ENCODE assay signal across 8 mouse cellular contexts in the genomic region with DNA sequence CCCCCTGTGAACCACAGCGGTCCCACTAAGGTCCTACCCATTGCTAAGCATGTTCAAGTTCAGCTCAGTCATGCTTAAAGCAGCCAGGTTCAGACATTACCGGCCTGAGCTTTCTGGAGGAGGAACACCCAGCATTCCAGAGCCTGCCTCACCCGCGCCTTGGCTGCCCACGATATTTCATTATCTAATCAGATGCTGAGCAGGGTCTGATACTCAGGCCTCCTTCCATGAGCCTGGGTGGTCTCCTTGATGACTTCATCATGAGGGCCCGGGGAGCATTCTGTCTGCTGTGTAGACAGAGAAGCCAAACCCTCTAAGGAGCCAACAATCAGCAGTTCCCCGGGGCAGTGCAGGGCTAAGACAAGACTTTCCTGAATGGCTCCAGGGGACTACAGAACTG.
A peak's percentile ranks its signal among the peaks of the same experiment; 100 is the strongest.
DNase-seq lines count a peak whose midpoint lies in the region; ATAC-seq and TF ChIP-seq lines count a peak whose summit lies in the region.

No protein-coding gene starts in this region.

- H3K27ac ChIP-seq in hindbrain, embryonic 10.5 days, result peak overlapping the region; percentile 31; the same call in 1 of the 2 replicates
- no peak overlapping the region for H3K27ac ChIP-seq in hindbrain, embryonic 14.5 days
- H3K27ac ChIP-seq in lung, postnatal 0 days (ENCODE audit: low read length), result peak overlapping the region; percentile 87

- H3K4me1 ChIP-seq in hindbrain, embryonic 10.5 days (replicated peaks), result peaks cover 17% of the 10 kb centered on the region
- H3K4me1 ChIP-seq in hindbrain, embryonic 14.5 days (replicated peaks; ENCODE audit: control insufficient read depth, insufficient read depth, low read length), result no peaks in the 10 kb centered on the region
- H3K4me1 ChIP-seq in lung, postnatal 0 days (ENCODE audit: insufficient read depth, low read depth, low read length), result peaks cover 39% of the 10 kb centered on the region

- H3K4me3 ChIP-seq in hindbrain, embryonic 10.5 days, result no peak overlapping the region
- H3K4me3 ChIP-seq in hindbrain, embryonic 14.5 days (replicated peaks; ENCODE audit: low read length), result no peak overlapping the region
- no peak overlapping the region for H3K4me3 ChIP-seq in lung, postnatal 0 days (ENCODE audit: low read depth, low read length)

- no peaks in the 10 kb centered on the region for H3K27me3 ChIP-seq in hindbrain, embryonic 10.5 days (ENCODE audit: insufficient read depth, poor library complexity, severe bottlenecking)
- no peaks in the 10 kb centered on the region for H3K27me3 ChIP-seq in hindbrain, embryonic 14.5 days (ENCODE audit: control insufficient read depth, insufficient read depth, low read length)
- H3K27me3 ChIP-seq in lung, postnatal 0 days (replicated peaks; ENCODE audit: insufficient read depth, low read length), result no peaks in the 10 kb centered on the region

- 58% methylated on average over 7 of the region's 7 CpGs for WGBS in hindbrain, embryonic 10.5 days
- 55% methylated on average over 7 of the region's 7 CpGs for WGBS in hindbrain, embryonic 14.5 days
- 12% methylated on average over 7 of the region's 7 CpGs for WGBS in lung, postnatal 0 days

- DNase-seq in hindbrain, embryonic 10.5 days (ENCODE audit: low spot score), result no peak
- no peak for DNase-seq in hindbrain, embryonic 14.5 days (ENCODE audit: low spot score)
- DNase-seq in NIH3T3 (ENCODE audit: low read depth), result peak; percentile 84
- peak; percentile 53 for DNase-seq in gastrocnemius, postnatal 14 days
- DNase-seq in lung, postnatal 0 days (ENCODE audit: low spot score), result no peak
- no peak for DNase-seq in yolk sac, embryonic 10.5 days (ENCODE audit: low spot score)
- no peak for DNase-seq in spleen, postnatal 14 days (ENCODE audit: low spot score in 2 of 2)
- DNase-seq in right cerebral cortex, postnatal 14 days, result no peak

- H3K9me3 ChIP-seq in hindbrain, embryonic 10.5 days, result peaks cover 9% of the 10 kb centered on the region; the same call in 1 of the 2 replicates
- H3K9me3 ChIP-seq in hindbrain, embryonic 14.5 days (ENCODE audit: control insufficient read depth, low read length), result no peaks in the 10 kb centered on the region
- H3K9me3 ChIP-seq in lung, postnatal 0 days (ENCODE audit: low read length), result no peaks in the 10 kb centered on the region

- no peak for TF ChIP-seq CTCF in lung, postnatal 0 days (IDR thresholded peaks at IDR 0.05)

- 0 out of 2 replicates have a peak, but pooled peaks have one; percentile 5 for TF ChIP-seq EP300 in lung, postnatal 0 days (IDR thresholded peaks at IDR 0.05)

- no peaks in the 10 kb centered on the region for H3K36me3 ChIP-seq in hindbrain, embryonic 10.5 days
- no peaks in the 10 kb centered on the region for H3K36me3 ChIP-seq in hindbrain, embryonic 14.5 days (replicated peaks; ENCODE audit: control insufficient read depth, insufficient read depth)
- no peaks in the 10 kb centered on the region for H3K36me3 ChIP-seq in lung, postnatal 0 days (ENCODE audit: insufficient read depth, low read length)

- no peak overlapping the region for H3K9ac ChIP-seq in hindbrain, embryonic 14.5 days
- H3K9ac ChIP-seq in lung, postnatal 0 days (replicated peaks; ENCODE audit: low read depth), result no peak overlapping the region

- no peak overlapping the region for H3K4me2 ChIP-seq in hindbrain, embryonic 14.5 days (replicated peaks)
- H3K4me2 ChIP-seq in lung, postnatal 0 days (replicated peaks; ENCODE audit: low read depth, low read length), result no peak overlapping the region

- intact Hi-C loops in gastrocnemius, postnatal 14 days (cut with DNase I; ENCODE audit: low total_unique reads), result loop anchor here (5.0 kb wide), 2 partner anchors 41 to 141 kb away; no protein-coding TSS in a partner anchor

- no peak for ATAC-seq in hindbrain, embryonic 14.5 days (ENCODE audit: low FRiP score)
- ATAC-seq in lung, postnatal 0 days, result peak; percentile 70

Comparison
In these comparisons a context has a peak if more than half of its experiments do, and no peak if none do; other contexts are left out.
1. DNase-seq: peak in NIH3T3 (single experiment) and gastrocnemius, postnatal 14 days (single experiment); none in hindbrain, embryonic 10.5 days (single experiment), hindbrain, embryonic 14.5 days (single experiment), lung, postnatal 0 days (single experiment), yolk sac, embryonic 10.5 days (single experiment), spleen, postnatal 14 days (0 of 2) and right cerebral cortex, postnatal 14 days (single experiment).